15 mouse cellular contexts compared by ENCODE assay signal in genomic region chr3:79690111-79690651, GRCm38 (mm10). TPM values are rescaled to one million over a fixed set of nuclear protein-coding genes. Genes with fewer than 3 reads are reported as not detected.
DNase-seq lines count a peak whose midpoint lies in the region; ATAC-seq lines count a peak whose summit lies in the region.
"Had no signal": no experiment of that assay in that cellular context is flagged by ENCODE, and none has a peak within 500 bp of the region (broad histone marks: within the 10 kb centered on the region; RNA-seq: fewer than 3 reads in every experiment).

No protein-coding gene starts in this region.

- peak; percentile 96 for ATAC-seq in heart, embryonic 14.5 days (ENCODE audit: insufficient number of reproducible peaks, insufficient read depth, low FRiP score, low read depth)
- ATAC-seq in megakaryocyte progenitor cell, adult 5-6 weeks (replicated peaks; ENCODE audit: poor library complexity) = 0 out of 2 replicates have a peak, but pooled peaks have one; percentile 39
- ATAC-seq in neural tube, embryonic 15.5 days (ENCODE audit: low FRiP score) = no peak

- peaks cover 7 to 11% of the 10 kb centered on the region in 2 experiments; a peak in 3 of 4 replicates for H3K4me1 ChIP-seq in heart, embryonic 14.5 days (ENCODE audit: control insufficient read depth in 2 of 2, insufficient read depth in 2 of 2, low read length in 2 of 2)
- no peaks in the 10 kb centered on the region for H3K4me1 ChIP-seq in neural tube, embryonic 15.5 days
- H3K4me1 ChIP-seq: embryonic facial prominence, embryonic 10.5 days; liver, embryonic 13.5 days; neural tube, embryonic 12.5 days had no signal

- peak; percentile 49 for DNase-seq in layer of hippocampus, adult 9-11 months
- DNase-seq in layer of hippocampus, postnatal 36 days = no peak
- peak; percentile 69 for DNase-seq in gastrocnemius, postnatal 25 days
- DNase-seq in urinary bladder, postnatal 4 days (ENCODE audit: low spot score in 2 of 2) = no peak
- DNase-seq: cerebellum, adult 9-10 months; kidney, adult 18-20 months; liver, embryonic 13.5 days; lung, postnatal 36 days; midbrain, embryonic 14.5 days had no signal

- H3K9ac ChIP-seq in heart, embryonic 14.5 days (ENCODE audit: low read length) = peak overlapping the region; percentile 30; the same call in 1 of the 2 replicates
- no peak overlapping the region for H3K9ac ChIP-seq in neural tube, embryonic 15.5 days (replicated peaks)
- H3K9ac ChIP-seq: liver, embryonic 13.5 days; neural tube, embryonic 12.5 days had no signal

- no peaks in the 10 kb centered on the region for H3K27me3 ChIP-seq in heart, embryonic 14.5 days (ENCODE audit: control insufficient read depth, insufficient read depth, low read length)
- no peaks in the 10 kb centered on the region for H3K27me3 ChIP-seq in neural tube, embryonic 15.5 days (replicated peaks)
- H3K27me3 ChIP-seq: liver, embryonic 13.5 days; neural tube, embryonic 12.5 days had no signal

- peaks cover 7% of the 10 kb centered on the region for H3K9me3 ChIP-seq in heart, embryonic 14.5 days (ENCODE audit: control insufficient read depth, low read length)
- no peaks in the 10 kb centered on the region for H3K9me3 ChIP-seq in neural tube, embryonic 15.5 days (replicated peaks)
- H3K9me3 ChIP-seq: liver, embryonic 13.5 days; neural tube, embryonic 12.5 days had no signal

- peak overlapping the region; percentile 95 to 97 for H3K27ac ChIP-seq in heart, embryonic 14.5 days (replicated peaks in 1 of 2; ENCODE audit: control insufficient read depth in 1 of 2, insufficient read depth in 1 of 2, low read depth in 2 of 2, low read length in 2 of 2)
- no peak overlapping the region for H3K27ac ChIP-seq in neural tube, embryonic 15.5 days (replicated peaks)
- H3K27ac ChIP-seq: embryonic facial prominence, embryonic 10.5 days; liver, embryonic 13.5 days; neural tube, embryonic 12.5 days had no signal

- H3K4me3 ChIP-seq in heart, embryonic 14.5 days (ENCODE audit: control insufficient read depth in 1 of 2, insufficient read depth in 1 of 2, low read depth in 1 of 2, low read length in 2 of 2) = no peak overlapping the region
- no peak overlapping the region for H3K4me3 ChIP-seq in neural tube, embryonic 15.5 days (replicated peaks)
- H3K4me3 ChIP-seq: embryonic facial prominence, embryonic 10.5 days; liver, embryonic 13.5 days; neural tube, embryonic 12.5 days had no signal

- peak overlapping the region; percentile 27; the same call in 1 of the 2 replicates for H3K4me2 ChIP-seq in heart, embryonic 14.5 days (ENCODE audit: low read length)
- no peak overlapping the region for H3K4me2 ChIP-seq in neural tube, embryonic 15.5 days
- H3K4me2 ChIP-seq: liver, embryonic 13.5 days; neural tube, embryonic 12.5 days had no signal

- 13% methylated on average over 9 of the region's 9 CpGs for WGBS in heart, embryonic 14.5 days
- WGBS in neural tube, embryonic 15.5 days = 88% methylated on average over 9 of the region's 9 CpGs

- no peaks in the 10 kb centered on the region for H3K36me3 ChIP-seq in heart, embryonic 14.5 days (ENCODE audit: control insufficient read depth, insufficient read depth, low read length)
- H3K36me3 ChIP-seq in neural tube, embryonic 15.5 days = no peaks in the 10 kb centered on the region
- H3K36me3 ChIP-seq: embryonic facial prominence, embryonic 10.5 days; liver, embryonic 13.5 days; neural tube, embryonic 12.5 days had no signal

RNA-seq across cellular contexts. Expression of gene Rxfp1, which starts 47.5 kb away (rescaled TPM):
- total RNA-seq in layer of hippocampus, postnatal 36 days (2021) = 1 to 10 TPM; 8.1 to 8.4 TPM
- not detected for total RNA-seq in gastrocnemius, postnatal 25 days (2021)
- 9.6 and 11.3 TPM in 2 replicates for polyA plus RNA-seq in heart, embryonic 14.5 days (2014; fragmentation: Nextera tagmentation; extraction: Ambion mirVana)
- total RNA-seq in megakaryocyte progenitor cell, adult 5-6 weeks (2015) = not detected in 2 replicates
- total RNA-seq in megakaryocyte progenitor cell, adult 5-6 weeks (2017) = not detected in 2 replicates
- polyA plus RNA-seq in neural tube, embryonic 15.5 days (2015; fragmentation: Nextera tagmentation; extraction: Ambion mirVana) = 0.17 and 0.52 TPM in 2 replicates
- total RNA-seq: MEL had no signal
- polyA plus RNA-seq: liver, embryonic 13.5 days; midbrain, embryonic 14.5 days had no signal

Comparison
In these comparisons a context has a peak if more than half of its experiments do, and no peak if none do; other contexts are left out.
1. DNase-seq: peak in layer of hippocampus, adult 9-11 months (single experiment) and gastrocnemius, postnatal 25 days (single experiment); none in layer of hippocampus, postnatal 36 days (0 of 2) and urinary bladder, postnatal 4 days (0 of 2).
2. RNA of gene Rxfp1, which starts 47.5 kb away (total RNA-seq): 8.1 to 8.4 TPM in layer of hippocampus, postnatal 36 days; not detected in gastrocnemius, postnatal 25 days and not detected in megakaryocyte progenitor cell, adult 5-6 weeks; every median in the first group is over 4 times any median in the second.